Mouse (Mus musculus): ENCODE data around the gene Tent2. TPM values are rescaled to one million over a fixed set of nuclear protein-coding genes. Genes with fewer than 3 reads are reported as not detected.
A peak's percentile ranks its signal among the peaks of the same experiment; 100 is the strongest.
"Not testable (repeated sequence)": the region's sequence is repeated elsewhere in the genome, so short reads cannot be mapped to it uniquely, and the experiment has no call there.

Tent2 gene
- 32.7 and 34.5 TPM in 2 replicates for polyA plus RNA-seq (2012; rRNA removed)

DNA sequence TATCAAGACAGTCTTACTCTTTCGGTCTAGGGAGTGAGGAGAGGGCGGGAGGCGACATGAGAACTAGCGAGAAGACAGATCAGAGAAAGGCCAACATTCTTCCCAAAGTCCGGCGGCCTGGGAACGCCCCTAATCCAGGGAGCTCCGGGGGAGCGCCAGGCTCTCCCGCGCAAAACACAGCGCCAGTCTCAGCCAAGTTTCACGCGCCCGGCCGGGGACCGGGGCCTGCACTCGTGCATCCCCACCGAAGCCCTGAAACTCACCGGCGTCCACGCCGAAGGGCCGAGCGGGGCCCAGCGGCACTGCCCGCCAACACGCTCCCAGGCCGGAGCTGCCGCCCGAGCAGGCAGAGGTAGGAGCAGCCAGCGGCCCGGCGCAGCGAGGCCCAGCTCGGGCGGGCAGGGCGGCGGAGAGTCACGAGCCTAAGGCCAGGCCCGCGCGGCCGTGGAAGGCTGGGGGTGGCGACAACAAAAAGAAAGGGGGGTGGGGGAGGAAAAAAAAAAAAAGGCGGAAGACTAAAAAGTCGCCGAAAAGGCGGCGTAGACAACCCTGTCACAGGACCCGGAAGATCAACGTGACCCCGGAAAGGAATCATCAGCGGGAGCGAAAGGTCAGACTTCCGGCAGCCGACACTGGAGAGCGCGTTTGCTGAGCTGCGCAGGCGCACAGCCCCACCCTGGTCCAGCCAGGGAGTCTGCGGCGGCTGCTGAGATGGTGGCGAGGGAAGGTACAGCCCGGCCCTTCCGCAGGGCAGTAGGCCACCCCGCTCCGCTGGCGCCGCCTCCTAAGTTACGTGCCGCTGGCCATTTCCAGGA is at the start of gene Tent2:
Tent2 (minus strand) TSS at position 555 of the 815 bp plus-strand sequence.
- DNase-seq (ENCODE audit: extremely low spot score in 1 of 2, low spot score in 1 of 2), result peak; percentile 89 to 96

GRCm38 (mm10) chr13:93241180-93241579 is 49.0 kb upstream of the Tent2 start:
- peak in 1 of 2 experiments; percentile 28 for DNase-seq (ENCODE audit: extremely low spot score in 1 of 2, low spot score in 1 of 2)

DNA sequence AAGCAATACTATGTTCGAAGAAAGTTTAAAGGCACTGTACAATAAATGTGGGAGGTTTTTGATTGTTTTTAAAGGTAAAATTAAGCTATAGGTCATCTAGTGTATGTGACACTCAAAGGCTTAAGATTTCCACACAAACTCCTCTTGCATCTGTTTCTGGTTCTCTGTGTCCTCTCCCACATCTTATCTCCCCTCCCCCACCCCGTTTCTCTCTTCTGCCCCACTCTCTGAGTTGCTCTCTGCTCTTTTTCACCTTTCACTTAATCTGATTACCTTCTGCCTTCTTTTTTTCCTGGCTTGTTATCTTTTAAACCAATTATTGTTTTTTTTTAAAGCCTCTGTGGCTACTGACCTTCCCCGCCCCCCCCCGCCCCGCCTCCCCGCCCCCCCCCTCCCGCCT is 47.4 kb upstream of the Tent2 start:
- DNase-seq (ENCODE audit: extremely low spot score in 1 of 2, low spot score in 1 of 2), result no peak

DNA sequence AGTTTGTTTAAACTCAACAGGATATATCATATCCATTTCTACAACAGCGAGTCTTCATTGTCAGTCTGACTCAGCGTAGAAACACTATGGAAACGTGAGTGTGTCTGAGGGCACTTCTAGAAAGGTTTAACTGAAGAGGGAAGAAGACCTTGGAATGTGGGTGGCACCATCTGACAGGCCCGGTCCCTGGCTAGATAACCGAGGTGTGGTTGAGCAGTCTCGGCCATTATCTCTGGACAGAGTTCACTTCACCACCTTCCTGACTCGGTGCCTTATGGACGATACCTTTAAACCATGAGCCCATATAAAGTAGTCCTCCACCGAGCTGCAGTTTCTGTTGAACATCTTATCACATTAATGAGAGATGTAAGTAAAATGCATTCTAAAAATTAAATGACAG is 46.9 kb upstream of the Tent2 start:
- DNase-seq (ENCODE audit: extremely low spot score in 1 of 2, low spot score in 1 of 2), result no peak

DNA sequence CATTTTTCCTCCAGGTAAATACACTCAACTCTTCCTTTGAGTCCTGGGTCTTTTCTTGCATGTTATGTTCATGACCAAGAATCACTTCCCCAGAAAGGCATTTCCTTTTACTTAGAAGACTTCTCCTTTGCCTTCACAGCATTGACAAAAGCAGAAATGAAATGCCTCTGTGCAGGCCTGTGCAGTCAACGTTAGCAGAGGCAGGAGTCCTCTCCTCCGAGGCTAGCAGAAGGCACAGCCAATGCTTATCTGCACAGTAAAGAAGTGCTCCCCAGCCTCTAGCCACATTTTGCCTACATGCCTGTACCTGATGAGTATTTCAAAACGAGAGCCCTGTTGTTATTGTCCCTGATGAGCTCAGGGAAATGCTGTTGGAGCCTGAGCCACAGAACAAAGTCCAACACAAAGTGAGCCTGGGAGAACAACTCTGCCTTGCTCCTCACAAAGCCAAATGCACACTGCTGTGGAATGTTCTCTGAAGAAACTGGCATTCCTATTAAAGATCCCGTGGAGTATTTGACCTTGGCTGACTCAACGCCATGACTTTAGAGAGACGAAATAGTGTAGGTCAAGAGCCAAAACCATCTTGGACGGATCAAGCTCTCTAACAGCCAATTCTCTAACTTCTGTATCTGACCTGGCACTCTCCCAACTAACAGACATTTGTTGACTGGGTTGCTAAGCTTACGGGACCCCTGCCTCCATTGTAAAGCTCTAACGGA is 45.7 kb upstream of the Tent2 start:
- DNase-seq (ENCODE audit: extremely low spot score in 1 of 2, low spot score in 1 of 2), result no peak

- no peak for DNase-seq (ENCODE audit: extremely low spot score in 1 of 2, low spot score in 1 of 2)
These were observed 42.3 kb upstream of the Tent2 start for GRCm38 (mm10) chr13:93234267-93235039.

- DNase-seq (ENCODE audit: extremely low spot score in 1 of 2, low spot score in 1 of 2), result no peak
These were observed 40.1 kb upstream of the Tent2 start for GRCm38 (mm10) chr13:93232335-93232734.

- DNase-seq (ENCODE audit: extremely low spot score in 1 of 2, low spot score in 1 of 2), result no peak
These were observed 38.8 kb upstream of the Tent2 start for GRCm38 (mm10) chr13:93231016-93231415.

DNA sequence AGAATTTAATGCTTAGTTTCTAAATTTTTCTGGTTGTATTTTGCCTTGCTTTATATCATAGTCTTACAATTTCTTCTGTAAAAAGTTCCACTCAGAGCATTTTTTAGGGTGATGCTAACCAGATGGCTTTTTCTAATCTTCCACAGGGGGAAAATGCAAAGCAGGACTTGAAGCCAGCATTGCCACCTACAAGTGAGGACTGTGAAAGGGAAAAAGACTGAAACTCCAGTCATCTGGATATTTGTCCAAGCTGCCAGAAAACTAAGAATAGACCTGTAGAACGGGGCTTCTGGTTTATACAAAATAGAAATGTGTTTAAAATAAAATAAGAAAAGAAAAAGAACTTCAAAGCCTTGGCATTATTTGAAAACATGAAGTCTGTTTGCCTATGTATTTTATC is 19.6 kb upstream of the Tent2 start:
- peak; percentile 61 to 75 for DNase-seq (ENCODE audit: extremely low spot score in 1 of 2, low spot score in 1 of 2)

DNA sequence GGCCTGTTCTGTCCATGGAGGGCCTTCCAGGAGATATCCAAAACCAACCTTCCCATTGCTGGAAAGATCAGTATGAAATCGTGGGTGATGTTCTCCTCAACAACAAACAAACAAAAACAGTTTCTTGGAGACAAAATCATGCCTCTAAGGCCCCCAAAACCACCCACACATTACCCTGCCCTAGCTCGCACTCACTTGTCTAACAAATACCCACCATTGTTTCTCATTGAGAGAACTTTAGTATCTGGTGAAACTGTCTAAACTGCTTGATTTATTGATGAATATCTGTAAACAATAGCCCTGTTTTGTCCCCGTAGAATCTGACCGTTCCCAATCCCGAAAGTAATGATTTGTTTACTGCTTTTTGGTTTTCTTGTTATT is 451 bp upstream of the Tent2 start:
- DNase-seq (ENCODE audit: extremely low spot score in 1 of 2, low spot score in 1 of 2), result no peak

GRCm38 (mm10) chr13:93189416-93189815 is 2.8 kb downstream of the Tent2 start:
- DNase-seq (ENCODE audit: extremely low spot score in 1 of 2, low spot score in 1 of 2), result no peak

GRCm38 (mm10) chr13:93188738-93189137 is 3.4 kb downstream of the Tent2 start:
- no peak for DNase-seq (ENCODE audit: extremely low spot score in 1 of 2, low spot score in 1 of 2)

DNA sequence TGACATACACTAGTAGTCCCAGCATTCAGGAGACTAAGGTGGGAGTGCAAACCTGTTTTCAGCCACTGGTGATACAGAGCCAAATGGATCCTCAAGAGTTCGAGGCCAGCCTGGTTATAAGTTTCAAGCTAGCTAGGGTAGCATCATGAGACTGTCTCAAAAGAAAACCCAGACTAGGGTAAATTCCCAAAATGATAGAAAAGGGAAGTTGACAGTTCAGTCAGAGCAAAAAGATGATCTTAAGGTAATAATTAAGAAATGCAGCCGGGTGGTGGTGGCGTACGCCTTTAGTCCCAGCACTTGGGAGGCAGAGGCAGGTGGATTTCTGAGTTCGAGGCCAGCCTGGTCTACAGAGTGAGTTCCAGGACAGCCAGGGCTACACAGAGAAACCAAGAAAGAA is 4.4 kb downstream of the Tent2 start:
- not testable (repeated sequence) for DNase-seq (ENCODE audit: extremely low spot score in 1 of 2, low spot score in 1 of 2)

DNA sequence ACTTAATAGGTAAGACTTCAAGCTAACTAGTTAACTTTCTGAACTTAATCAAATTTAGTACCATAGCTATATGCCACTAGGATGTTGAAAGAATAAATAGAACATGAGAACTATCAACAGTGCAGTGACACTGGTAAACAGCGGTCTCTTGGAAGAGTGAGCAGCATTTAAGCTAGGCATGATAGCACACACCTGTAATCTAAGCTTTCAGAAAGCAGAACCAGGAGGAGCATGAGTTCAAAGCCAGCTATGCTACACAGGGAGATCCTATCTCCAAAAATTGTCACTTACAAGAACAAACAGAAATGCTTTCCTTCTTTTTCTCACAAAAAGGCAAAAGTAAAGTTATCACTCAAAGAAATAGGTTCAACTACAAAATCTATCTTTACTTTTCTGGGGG is 11.8 kb downstream of the Tent2 start:
- no peak for DNase-seq (ENCODE audit: extremely low spot score in 1 of 2, low spot score in 1 of 2)

GRCm38 (mm10) chr13:93179522-93179921 is 12.7 kb downstream of the Tent2 start:
- no peak for DNase-seq (ENCODE audit: extremely low spot score in 1 of 2, low spot score in 1 of 2)

- DNase-seq (ENCODE audit: extremely low spot score in 1 of 2, low spot score in 1 of 2), result no peak
These were observed 14.6 kb downstream of the Tent2 start for GRCm38 (mm10) chr13:93177571-93177970.

- DNase-seq (ENCODE audit: extremely low spot score in 1 of 2, low spot score in 1 of 2), result no peak
These were observed 28.9 kb downstream of the Tent2 start for GRCm38 (mm10) chr13:93163303-93163702.

GRCm38 (mm10) chr13:93162456-93162855 is 29.7 kb downstream of the Tent2 start:
- DNase-seq (ENCODE audit: extremely low spot score in 1 of 2, low spot score in 1 of 2), result no peak

DNA sequence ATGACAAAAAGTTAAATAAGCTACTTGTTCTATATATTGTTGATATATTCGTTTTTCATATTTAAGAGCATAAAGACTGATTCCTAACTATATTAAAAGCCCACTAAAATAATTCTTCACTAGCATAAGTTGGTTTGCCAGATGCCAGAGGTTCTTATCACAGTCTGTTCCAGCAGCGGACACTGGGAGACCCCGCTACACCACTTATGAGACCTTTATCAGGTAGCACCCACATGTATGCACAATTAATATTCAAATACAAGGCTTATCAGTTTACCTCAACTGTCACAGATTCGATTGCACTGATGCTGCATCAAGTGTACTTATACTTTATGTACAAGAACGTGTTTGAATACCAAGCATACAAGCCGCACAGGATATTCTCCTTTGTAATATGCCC is 33.9 kb downstream of the Tent2 start:
- DNase-seq (ENCODE audit: extremely low spot score in 1 of 2, low spot score in 1 of 2), result no peak

GRCm38 (mm10) chr13:93153280-93153679 is 38.9 kb downstream of the Tent2 start:
- no peak for DNase-seq (ENCODE audit: extremely low spot score in 1 of 2, low spot score in 1 of 2)

Measured in frontal cortex, adult 2 months (tissue).